Comparison of ENCODE assay signal across 31 mouse cellular contexts in the genomic region with DNA sequence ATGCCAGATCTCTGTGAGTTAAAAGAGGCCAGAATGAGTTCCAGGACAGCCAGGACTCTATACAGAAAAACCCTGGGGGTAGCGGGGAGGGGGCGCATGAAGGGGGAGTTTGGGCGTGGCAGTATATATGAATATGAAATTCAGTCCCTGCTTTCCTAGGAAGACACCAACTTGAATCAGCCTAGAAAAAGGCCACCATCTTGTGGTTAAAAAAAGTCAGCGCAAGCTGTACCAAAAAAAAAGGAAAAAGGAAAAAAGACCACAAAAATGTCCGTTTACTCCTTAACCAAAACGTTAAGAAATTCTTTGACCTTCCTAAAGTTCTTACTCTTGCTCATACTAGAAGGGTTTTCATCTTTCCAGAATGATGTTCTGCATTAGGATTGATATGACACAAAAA. TPM values are rescaled to one million over a fixed set of nuclear protein-coding genes. Genes with fewer than 3 reads are reported as not detected.
DNase-seq lines count a peak whose midpoint lies in the region; ATAC-seq and TF ChIP-seq lines count a peak whose summit lies in the region.
"Had no signal": no experiment of that assay in that cellular context is flagged by ENCODE, and none has a peak within 500 bp of the region (broad histone marks: within the 10 kb centered on the region; RNA-seq: fewer than 3 reads in every experiment).

No protein-coding gene starts in this region.

- ATAC-seq in kidney, postnatal 0 days (replicated peaks; ENCODE audit: low FRiP score, low read depth) = no peak
- ATAC-seq in granulocyte monocyte progenitor cell, adult 5-6 weeks (replicated peaks; ENCODE audit: poor library complexity, severe bottlenecking) = no peak
- ATAC-seq: inflammation-experienced regulatory T-cells, adult 6 months; liver, embryonic 12.5 days; lung, postnatal 0 days; midbrain, embryonic 13.5 days had no signal

- peaks cover 8% of the 10 kb centered on the region for H3K4me1 ChIP-seq in kidney, postnatal 0 days (replicated peaks; ENCODE audit: insufficient read depth, low read length)

- peak; percentile 40 for DNase-seq in heart, adult 11 months
- DNase-seq in heart, postnatal 25 days (ENCODE audit: low spot score) = no peak
- DNase-seq in kidney, postnatal 0 days (ENCODE audit: low spot score) = no peak
- DNase-seq in kidney, postnatal 36 days = no peak
- peak; percentile 28 for DNase-seq in 3T3-L1 (ENCODE audit: low read depth, low spot score)
- peak; percentile 15 for DNase-seq in NIH3T3 (ENCODE audit: low read depth)
- no peak for DNase-seq in MN1 (ENCODE audit: low spot score)
- DNase-seq: adrenal gland, postnatal 25 days; B cell, adult 2 months; cerebellum, adult 11-12 months; cerebellum, adult 9-11 months; gastrocnemius, postnatal 14 days; heart, postnatal 14 days; kidney, adult 2 months; layer of hippocampus, adult 9-11 months; lung, adult 18-20 months; retina, postnatal 1 day; right cerebral cortex, postnatal 25 days; thymus, postnatal 25 days had no signal

- no peaks in the 10 kb centered on the region for H3K36me3 ChIP-seq in kidney, postnatal 0 days (ENCODE audit: insufficient read depth, low read length)
- H3K36me3 ChIP-seq: hindbrain, embryonic 12.5 days; midbrain, embryonic 13.5 days; neural tube, embryonic 15.5 days; stomach, embryonic 15.5 days had no signal

- 81% methylated on average over 6 of the region's 6 CpGs for WGBS in kidney, postnatal 0 days

- no peak overlapping the region for H3K4me3 ChIP-seq in kidney, postnatal 0 days (replicated peaks; ENCODE audit: low read depth, low read length)
- H3K4me3 ChIP-seq: embryonic facial prominence, embryonic 13.5 days; erythroblast, embryonic 14.5 days; hindbrain, embryonic 12.5 days; limb, embryonic 13.5 days; liver, embryonic 12.5 days; midbrain, embryonic 13.5 days; neural tube, embryonic 15.5 days; stomach, embryonic 15.5 days had no signal

- no peaks in the 10 kb centered on the region for H3K27me3 ChIP-seq in kidney, postnatal 0 days (ENCODE audit: insufficient read depth, low read length)
- H3K27me3 ChIP-seq: embryonic facial prominence, embryonic 13.5 days; hindbrain, embryonic 12.5 days; limb, embryonic 13.5 days; liver, embryonic 12.5 days; midbrain, embryonic 13.5 days; neural tube, embryonic 15.5 days; stomach, embryonic 15.5 days had no signal

- H3K27ac ChIP-seq in kidney, postnatal 0 days = no peak overlapping the region
- H3K27ac ChIP-seq: embryonic facial prominence, embryonic 13.5 days; hindbrain, embryonic 12.5 days; limb, embryonic 13.5 days; liver, embryonic 12.5 days; macrophage; midbrain, embryonic 13.5 days; neural tube, embryonic 15.5 days; stomach, embryonic 15.5 days had no signal

- no peaks in the 10 kb centered on the region for H3K9me3 ChIP-seq in kidney, postnatal 0 days (replicated peaks; ENCODE audit: low read length)
- H3K9me3 ChIP-seq: embryonic facial prominence, embryonic 13.5 days; hindbrain, embryonic 12.5 days; limb, embryonic 13.5 days; liver, embryonic 12.5 days; midbrain, embryonic 13.5 days; neural tube, embryonic 15.5 days; stomach, embryonic 15.5 days had no signal

- peak; percentile 27; the same call in 1 of the 2 replicates for TF ChIP-seq CTCF in kidney, postnatal 0 days (IDR thresholded peaks at IDR 0.05; ENCODE audit: low read depth)

- no peak overlapping the region for H3K4me2 ChIP-seq in kidney, postnatal 0 days (ENCODE audit: low read length)
- H3K4me2 ChIP-seq: embryonic facial prominence, embryonic 13.5 days; hindbrain, embryonic 12.5 days; limb, embryonic 13.5 days; liver, embryonic 12.5 days; midbrain, embryonic 13.5 days; neural tube, embryonic 15.5 days; stomach, embryonic 15.5 days had no signal

- intact Hi-C loops in heart, postnatal 25 days (cut with DNase I) = loop anchor here (5.0 kb wide), 1 partner anchor 36 kb away; no protein-coding TSS in a partner anchor

- no peak overlapping the region for H3K9ac ChIP-seq in kidney, postnatal 0 days (ENCODE audit: low read depth, low read length)
- H3K9ac ChIP-seq: embryonic facial prominence, embryonic 13.5 days; hindbrain, embryonic 12.5 days; limb, embryonic 13.5 days; liver, embryonic 12.5 days; midbrain, embryonic 13.5 days; neural tube, embryonic 15.5 days; stomach, embryonic 15.5 days had no signal

RNA-seq across cellular contexts. Expression of a gene that starts 16.4 kb away (rescaled TPM):
- 10 to 100 TPM; 31.6 to 36.5 TPM for total RNA-seq in heart, postnatal 25 days (2021)
- polyA plus RNA-seq in kidney, postnatal 0 days (2015; fragmentation: Nextera tagmentation; extraction: Ambion mirVana) = 47.5 and 58.8 TPM in 2 replicates
- 61.9 and 82.0 TPM in 2 replicates for total RNA-seq in granulocyte monocyte progenitor cell, adult 5-6 weeks (2014; fragmentation: Nextera tagmentation)
- 91.2 and 105 TPM in 2 replicates for total RNA-seq in granulocyte monocyte progenitor cell, adult 5-6 weeks (2017)

RNA-seq across cellular contexts. Expression of a gene that starts 32.1 kb away (rescaled TPM):
- total RNA-seq in heart, postnatal 25 days (2021) = 1 to 10 TPM; 5.3 to 6.6 TPM
- polyA plus RNA-seq in kidney, postnatal 0 days (2015; fragmentation: Nextera tagmentation; extraction: Ambion mirVana) = 66.3 and 72.3 TPM in 2 replicates
- total RNA-seq in granulocyte monocyte progenitor cell, adult 5-6 weeks (2014; fragmentation: Nextera tagmentation) = 46.0 and 82.7 TPM in 2 replicates
- total RNA-seq in granulocyte monocyte progenitor cell, adult 5-6 weeks (2017) = 57.3 and 68.1 TPM in 2 replicates

RNA-seq across cellular contexts. Expression of a gene that starts 46.6 kb away (rescaled TPM):
- total RNA-seq in heart, postnatal 25 days (2021) = 10 to 100 TPM; 16.7 to 16.8 TPM
- polyA plus RNA-seq in kidney, postnatal 0 days (2015; fragmentation: Nextera tagmentation; extraction: Ambion mirVana) = 11.7 and 12.2 TPM in 2 replicates
- total RNA-seq in granulocyte monocyte progenitor cell, adult 5-6 weeks (2014; fragmentation: Nextera tagmentation) = 18.5 and 26.3 TPM in 2 replicates
- 38.6 and 72.0 TPM in 2 replicates for total RNA-seq in granulocyte monocyte progenitor cell, adult 5-6 weeks (2017)

RNA-seq across cellular contexts. Expression of a gene that starts 59.2 kb away (rescaled TPM):
- total RNA-seq in heart, postnatal 25 days (2021) = 1 to 10 TPM; 3.3 to 4.0 TPM
- 21.6 and 23.8 TPM in 2 replicates for polyA plus RNA-seq in kidney, postnatal 0 days (2015; fragmentation: Nextera tagmentation; extraction: Ambion mirVana)
- total RNA-seq in granulocyte monocyte progenitor cell, adult 5-6 weeks (2014; fragmentation: Nextera tagmentation) = 24.5 and 25.1 TPM in 2 replicates
- 21.1 and 23.7 TPM in 2 replicates for total RNA-seq in granulocyte monocyte progenitor cell, adult 5-6 weeks (2017)

Comparison
In these comparisons a context has a peak if more than half of its experiments do, and no peak if none do; other contexts are left out.
1. DNase-seq: peak in heart, adult 11 months (single experiment), 3T3-L1 (single experiment) and NIH3T3 (single experiment); none in heart, postnatal 25 days (single experiment), kidney, postnatal 0 days (single experiment), kidney, postnatal 36 days (0 of 2) and MN1 (single experiment).
2. RNA of a gene that starts 32.1 kb away (total RNA-seq): 46.0 to 82.7 TPM in granulocyte monocyte progenitor cell, adult 5-6 weeks; 5.3 to 6.6 TPM in heart, postnatal 25 days; every median in the first group is over 4 times any median in the second.